Mouse (Mus musculus): ENCODE data around the gene Rpgr.

DNA sequence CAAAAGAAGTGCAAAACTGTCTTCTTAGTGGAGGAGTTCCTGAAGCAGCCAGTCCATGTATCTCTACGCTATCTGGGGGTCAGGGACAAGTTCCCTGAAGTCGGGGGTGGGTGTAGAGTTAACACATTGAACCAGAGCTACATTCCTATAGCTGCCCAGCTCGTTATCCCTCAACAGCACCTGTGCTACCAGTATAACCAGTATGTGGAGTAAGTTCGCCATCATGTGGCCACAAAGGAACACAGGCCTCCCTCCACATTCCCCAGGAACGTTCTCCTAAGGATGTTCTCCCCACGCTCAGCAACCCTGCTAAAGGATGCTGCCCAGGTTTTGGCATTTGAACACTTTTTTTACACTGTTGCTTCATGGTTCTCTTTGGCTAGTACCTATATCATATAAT, 146.0 kb downstream of the Rpgr start:
- peak; percentile 70 for TF ChIP-seq CTCF (IDR thresholded peaks at IDR 0.05; ENCODE audit: low read depth)
- no peak for TF ChIP-seq EP300 (optimal IDR thresholded peaks at IDR 0.05)

Data from stomach, postnatal 0 days (tissue).